Mouse (Mus musculus): ENCODE data around the gene Map3k6. TPM values are rescaled to one million over a fixed set of nuclear protein-coding genes. Genes with fewer than 3 reads are reported as not detected.

Gene Map3k6
- polyA plus RNA-seq, 1 experiment, result 11.6 TPM

GRCm38 (mm10) chr4:133286476-133287077 is 46.0 kb downstream of the Map3k6 start:
- no peak overlapping the region for H3K4me3 ChIP-seq (replicated peaks)
- TF ChIP-seq GATA1 (IDR thresholded peaks at IDR 0.05; ENCODE audit: borderline replicate concordance, low read length) (no peak), FLI1 (IDR thresholded peaks at IDR 0.05; ENCODE audit: low read length) (no peak)
- no peaks in the 10 kb centered on the region for H3K27me3 ChIP-seq (replicated peaks)
- peaks cover 46% of the 10 kb centered on the region for H3K4me1 ChIP-seq
- H3K9me3 ChIP-seq, result no peaks in the 10 kb centered on the region
- H3K36me3 ChIP-seq (replicated peaks; ENCODE audit: low read length), result peaks cover 5% of the 10 kb centered on the region

- H3K4me3 ChIP-seq (replicated peaks), result no peak overlapping the region
- TF ChIP-seq FLI1 (IDR thresholded peaks at IDR 0.05; ENCODE audit: low read length) (no peak), GATA1 (IDR thresholded peaks at IDR 0.05; ENCODE audit: borderline replicate concordance, low read length) (no peak)
- peaks cover 8% of the 10 kb centered on the region for H3K4me1 ChIP-seq
- H3K27me3 ChIP-seq (replicated peaks), result peaks cover 2% of the 10 kb centered on the region
- H3K9me3 ChIP-seq, result no peaks in the 10 kb centered on the region
- peaks cover 48% of the 10 kb centered on the region for H3K36me3 ChIP-seq (replicated peaks; ENCODE audit: low read length)
Observed at GRCm38 (mm10) chr4:133291255-133291654, 50.6 kb downstream of the Map3k6 start.

GRCm38 (mm10) chr4:133292405-133292804 is 51.8 kb downstream of the Map3k6 start:
- Histone ChIP-seq H3K9me3 (no peaks in the 10 kb centered on the region), H3K4me3 (replicated peaks) (no peak overlapping the region), H3K36me3 (replicated peaks; ENCODE audit: low read length) (peaks cover 60% of the 10 kb centered on the region), H3K27me3 (replicated peaks) (peaks cover 2% of the 10 kb centered on the region), H3K4me1 (peaks cover 7% of the 10 kb centered on the region)
- no peak for TF ChIP-seq GATA1 (IDR thresholded peaks at IDR 0.05; ENCODE audit: borderline replicate concordance, low read length)
- no peak for TF ChIP-seq FLI1 (IDR thresholded peaks at IDR 0.05; ENCODE audit: low read length)

- TF ChIP-seq GATA1 (IDR thresholded peaks at IDR 0.05; ENCODE audit: borderline replicate concordance, low read length) (no peak), FLI1 (IDR thresholded peaks at IDR 0.05; ENCODE audit: low read length) (no peak)
- Histone ChIP-seq H3K4me1 (peaks cover 15% of the 10 kb centered on the region), H3K36me3 (replicated peaks; ENCODE audit: low read length) (peaks cover 68% of the 10 kb centered on the region), H3K27me3 (replicated peaks) (peaks cover 2% of the 10 kb centered on the region), H3K4me3 (replicated peaks) (no peak overlapping the region), H3K9me3 (no peaks in the 10 kb centered on the region)
Observed at GRCm38 (mm10) chr4:133292901-133293843, 52.6 kb downstream of the Map3k6 start.

GRCm38 (mm10) chr4:133294084-133294483 is 53.5 kb downstream of the Map3k6 start:
- peaks cover 2% of the 10 kb centered on the region for H3K27me3 ChIP-seq (replicated peaks)
- no peak overlapping the region for H3K4me3 ChIP-seq (replicated peaks)
- H3K36me3 ChIP-seq (replicated peaks; ENCODE audit: low read length), result peaks cover 77% of the 10 kb centered on the region
- peaks cover 24% of the 10 kb centered on the region for H3K4me1 ChIP-seq
- TF ChIP-seq FLI1 (IDR thresholded peaks at IDR 0.05; ENCODE audit: low read length), result no peak
- no peak for TF ChIP-seq GATA1 (IDR thresholded peaks at IDR 0.05; ENCODE audit: borderline replicate concordance, low read length)
- no peaks in the 10 kb centered on the region for H3K9me3 ChIP-seq

GRCm38 (mm10) chr4:133297360-133297759 is 56.7 kb downstream of the Map3k6 start:
- Histone ChIP-seq H3K4me1 (peaks cover 37% of the 10 kb centered on the region), H3K36me3 (replicated peaks; ENCODE audit: low read length) (peaks cover 100% of the 10 kb centered on the region), H3K4me3 (replicated peaks) (no peak overlapping the region), H3K9me3 (no peaks in the 10 kb centered on the region), H3K27me3 (replicated peaks) (peaks cover 2% of the 10 kb centered on the region)
- TF ChIP-seq GATA1 (IDR thresholded peaks at IDR 0.05; ENCODE audit: borderline replicate concordance, low read length) (no peak), FLI1 (IDR thresholded peaks at IDR 0.05; ENCODE audit: low read length) (no peak)

- peaks cover 37% of the 10 kb centered on the region for H3K4me1 ChIP-seq
- H3K4me3 ChIP-seq (replicated peaks), result no peak overlapping the region
- peaks cover 2% of the 10 kb centered on the region for H3K27me3 ChIP-seq (replicated peaks)
- H3K36me3 ChIP-seq (replicated peaks; ENCODE audit: low read length), result peaks cover 100% of the 10 kb centered on the region
- TF ChIP-seq GATA1 (IDR thresholded peaks at IDR 0.05; ENCODE audit: borderline replicate concordance, low read length) (no peak), FLI1 (IDR thresholded peaks at IDR 0.05; ENCODE audit: low read length) (no peak)
- no peaks in the 10 kb centered on the region for H3K9me3 ChIP-seq
Observed at GRCm38 (mm10) chr4:133297801-133298238, 57.2 kb downstream of the Map3k6 start.

- no peak for TF ChIP-seq GATA1 (IDR thresholded peaks at IDR 0.05; ENCODE audit: borderline replicate concordance, low read length)
- TF ChIP-seq FLI1 (IDR thresholded peaks at IDR 0.05; ENCODE audit: low read length), result no peak
- H3K36me3 ChIP-seq (replicated peaks; ENCODE audit: low read length), result peaks cover 100% of the 10 kb centered on the region
- H3K4me3 ChIP-seq (replicated peaks), result no peak overlapping the region
- H3K4me1 ChIP-seq, result peaks cover 37% of the 10 kb centered on the region
- H3K9me3 ChIP-seq, result no peaks in the 10 kb centered on the region
- no peaks in the 10 kb centered on the region for H3K27me3 ChIP-seq (replicated peaks)
Observed at GRCm38 (mm10) chr4:133298516-133299365, 58.1 kb downstream of the Map3k6 start.

GRCm38 (mm10) chr4:133299701-133300100 is 59.1 kb downstream of the Map3k6 start:
- Histone ChIP-seq H3K4me3 (replicated peaks) (no peak overlapping the region), H3K27me3 (replicated peaks) (no peaks in the 10 kb centered on the region), H3K9me3 (no peaks in the 10 kb centered on the region), H3K4me1 (peaks cover 37% of the 10 kb centered on the region), H3K36me3 (replicated peaks; ENCODE audit: low read length) (peaks cover 98% of the 10 kb centered on the region)
- TF ChIP-seq GATA1 (IDR thresholded peaks at IDR 0.05; ENCODE audit: borderline replicate concordance, low read length) (no peak), FLI1 (IDR thresholded peaks at IDR 0.05; ENCODE audit: low read length) (no peak)
